Mouse (Mus musculus) urinary bladder, postnatal 14 days (tissue): ENCODE measurements at regions not wholly inside any gene's neighbourhood (a gene's known extent, or its start where the extent isn't known, plus 50 kb on each side); places are given as distances from the start of the nearest gene placed in this dataset.

Source experiments
- DNase-seq: peaks from one replicate; pipeline ENCODE4 v3.0.0; 2021; ENCODE audit warnings: low spot score

DNA sequence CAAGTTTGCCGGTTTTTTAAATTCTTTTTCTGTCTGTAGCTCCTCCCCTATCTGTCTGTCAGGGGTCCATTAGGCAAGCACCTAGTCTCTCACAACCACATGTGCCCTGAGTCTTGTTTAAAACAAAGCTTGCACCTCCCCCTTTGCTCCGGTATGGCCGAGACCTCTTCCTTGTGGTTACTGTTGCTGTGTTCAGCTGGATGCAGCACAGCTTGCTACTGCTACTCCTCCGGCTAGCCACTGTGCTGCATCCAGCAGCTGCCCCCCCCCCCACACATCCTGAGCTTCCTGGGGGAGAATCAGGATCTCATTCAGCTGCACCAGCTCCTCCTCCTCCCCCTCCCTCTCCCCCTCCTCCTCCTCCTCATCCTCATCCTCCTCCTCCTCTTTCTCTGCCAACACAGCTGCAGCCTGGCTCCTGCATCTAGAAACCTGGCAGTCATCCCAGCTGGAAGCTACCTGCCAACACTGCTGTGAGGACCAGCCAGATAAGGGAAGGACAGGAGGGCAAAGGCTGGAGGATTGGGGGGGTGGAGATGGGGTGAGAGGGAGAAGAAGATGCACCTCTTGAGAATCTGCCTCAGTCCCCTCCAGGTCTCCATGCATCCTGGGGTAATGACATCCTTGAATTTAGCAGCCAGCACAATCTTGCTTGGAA, 114.8 kb upstream of the Tmem260 start:
- peak; percentile 16 for DNase-seq

DNA sequence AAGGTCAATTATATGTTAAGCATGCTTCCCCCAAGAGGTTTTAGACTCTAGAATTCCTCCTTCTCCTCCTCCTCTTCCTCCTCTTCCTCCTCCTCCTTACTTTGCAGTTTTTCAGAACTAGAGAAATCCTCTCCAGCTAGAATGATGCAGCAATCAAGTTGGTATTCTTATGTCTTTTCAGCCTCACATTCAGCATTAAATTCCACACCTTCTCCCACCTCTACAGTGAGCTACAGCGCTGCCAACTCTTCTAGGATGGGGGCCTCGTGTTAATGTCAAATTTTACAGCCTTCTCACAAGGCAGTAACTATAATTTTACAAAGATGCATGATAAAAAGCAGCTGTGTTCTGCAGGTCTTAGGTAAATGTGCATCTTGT, 114.3 kb upstream of the Tmem260 start:
- no peak for DNase-seq

DNA sequence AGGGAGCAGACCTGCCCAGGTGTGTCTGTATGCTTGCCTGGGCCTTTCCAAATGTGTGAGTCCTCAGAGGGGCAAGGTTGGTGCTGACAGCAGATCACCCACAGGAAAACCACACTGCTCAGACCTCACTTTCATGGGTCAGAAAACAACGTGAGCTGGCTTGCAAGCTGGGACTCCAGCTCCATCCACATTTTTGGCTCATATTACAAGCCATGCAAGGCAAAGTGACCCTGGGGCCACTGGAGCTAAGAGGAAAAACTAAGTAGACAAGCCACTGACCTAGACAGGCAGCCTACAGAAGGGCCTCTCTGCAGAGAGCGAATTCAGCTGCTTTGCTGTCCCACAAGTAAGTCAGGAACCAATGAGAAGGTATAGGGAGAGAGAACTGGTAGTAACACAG, 113.7 kb upstream of the Tmem260 start:
- no peak for DNase-seq

DNA sequence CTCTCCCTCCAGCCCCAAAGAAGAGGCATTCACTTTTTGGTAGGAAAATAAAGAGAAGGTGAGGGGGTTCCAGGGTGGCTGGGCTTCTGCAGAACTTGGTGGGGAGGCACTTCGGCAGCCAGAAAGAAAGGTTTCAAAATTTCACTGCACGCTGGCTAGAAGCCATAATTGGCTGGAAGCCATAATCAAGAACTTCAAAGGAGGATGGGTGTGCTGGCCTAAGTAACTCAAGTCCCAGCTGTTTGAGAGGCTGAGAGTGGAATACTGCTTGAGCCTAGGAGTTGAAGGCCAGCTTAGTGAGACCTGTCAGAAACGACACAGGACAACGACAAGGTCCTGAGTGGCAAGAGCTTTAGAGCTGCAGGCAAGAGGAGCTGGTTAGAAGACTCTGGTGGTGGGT, 113.3 kb upstream of the Tmem260 start:
- no peak for DNase-seq

DNA sequence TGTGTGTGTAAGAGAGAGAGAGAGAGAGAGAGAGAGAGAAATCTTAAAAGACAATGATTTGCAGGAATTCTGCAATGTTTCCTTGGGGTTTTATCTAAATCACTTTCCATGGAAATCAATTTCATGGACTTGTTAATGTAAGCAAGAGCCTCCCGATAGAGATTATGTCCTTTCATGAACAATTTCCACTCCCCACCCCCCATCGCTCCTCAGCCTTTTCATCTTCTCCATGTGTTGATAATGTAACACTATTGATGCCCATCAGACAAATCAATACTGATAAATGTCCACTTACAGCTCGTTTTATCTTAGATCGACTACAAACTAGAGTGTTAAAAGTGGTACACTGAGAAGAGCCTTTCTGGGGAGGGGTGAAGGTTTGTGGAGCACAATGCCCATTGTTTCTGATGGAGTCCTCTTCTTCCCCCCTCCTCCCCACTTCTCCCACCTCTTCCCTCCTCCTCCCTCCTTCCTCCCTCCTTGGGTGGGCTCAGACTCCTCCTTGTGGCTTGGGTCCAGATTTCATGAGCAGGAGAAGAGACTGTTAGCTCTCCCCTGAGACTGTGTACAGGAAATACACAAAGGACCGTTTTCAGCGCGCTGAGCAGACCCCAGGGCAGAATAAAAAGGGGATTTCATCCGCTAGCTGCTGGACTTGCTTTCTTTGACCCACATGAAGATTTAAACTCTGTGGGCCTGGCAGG, 111.7 kb upstream of the Tmem260 start:
- no peak for DNase-seq

DNA sequence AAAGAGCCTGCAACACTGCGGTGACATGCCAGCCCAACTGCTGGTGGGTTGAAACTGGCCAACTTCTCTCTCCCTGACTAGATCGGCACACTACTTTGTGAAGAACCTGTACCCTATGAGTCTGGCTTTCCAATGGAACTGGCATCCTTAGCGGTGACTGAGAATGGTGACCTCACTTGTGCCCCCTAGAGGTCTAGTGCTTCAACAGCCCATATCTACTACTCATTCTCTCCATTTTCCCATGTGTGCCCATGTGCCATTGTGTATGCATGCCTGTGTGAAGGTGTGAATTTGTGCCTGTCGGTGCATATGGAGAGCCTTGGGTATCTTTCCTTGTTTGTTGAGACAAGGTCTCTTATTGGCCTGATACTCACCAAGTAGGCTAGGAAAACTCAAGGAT, 106.5 kb upstream of the Tmem260 start:
- DNase-seq = no peak

DNA sequence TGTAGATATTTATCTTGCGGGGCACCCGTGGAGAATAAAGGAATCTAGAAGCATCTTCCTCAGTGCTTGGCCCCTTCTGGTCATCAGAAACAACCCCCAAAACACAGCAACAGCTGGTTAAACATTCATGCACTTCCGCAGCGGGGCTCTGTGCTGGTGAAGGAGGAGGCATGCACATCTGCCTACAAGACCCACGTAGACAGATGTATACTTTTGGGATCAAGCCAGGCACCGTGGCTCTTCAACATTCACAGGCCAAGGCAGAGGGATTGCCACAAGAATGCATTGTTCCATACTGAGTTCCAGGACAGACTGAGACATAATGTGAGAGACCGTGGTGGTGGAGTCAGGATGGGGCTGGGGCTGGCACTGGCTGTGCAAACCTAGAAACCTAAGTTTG, 103.0 kb upstream of the Tmem260 start:
- DNase-seq = no peak

DNA sequence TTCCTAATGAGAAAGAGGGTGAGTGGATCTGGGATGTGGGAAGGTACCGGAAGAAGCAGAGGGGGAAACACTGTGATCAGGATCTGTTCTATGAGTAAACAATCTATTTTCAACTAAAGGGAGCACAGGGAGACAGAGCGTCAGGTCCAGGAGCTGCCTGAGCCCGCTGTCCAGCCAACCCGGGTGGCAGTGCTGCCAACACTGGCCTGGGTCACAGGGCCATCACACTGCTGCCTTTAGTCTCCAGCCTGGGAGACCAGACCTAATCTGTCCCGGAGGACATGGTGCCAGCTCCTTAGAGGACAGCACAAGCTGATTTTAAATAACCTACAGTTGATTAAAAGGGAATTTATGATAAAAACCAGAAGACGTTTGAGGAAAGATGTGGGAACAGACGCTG, 100.0 kb upstream of the Tmem260 start:
- DNase-seq = no peak

DNA sequence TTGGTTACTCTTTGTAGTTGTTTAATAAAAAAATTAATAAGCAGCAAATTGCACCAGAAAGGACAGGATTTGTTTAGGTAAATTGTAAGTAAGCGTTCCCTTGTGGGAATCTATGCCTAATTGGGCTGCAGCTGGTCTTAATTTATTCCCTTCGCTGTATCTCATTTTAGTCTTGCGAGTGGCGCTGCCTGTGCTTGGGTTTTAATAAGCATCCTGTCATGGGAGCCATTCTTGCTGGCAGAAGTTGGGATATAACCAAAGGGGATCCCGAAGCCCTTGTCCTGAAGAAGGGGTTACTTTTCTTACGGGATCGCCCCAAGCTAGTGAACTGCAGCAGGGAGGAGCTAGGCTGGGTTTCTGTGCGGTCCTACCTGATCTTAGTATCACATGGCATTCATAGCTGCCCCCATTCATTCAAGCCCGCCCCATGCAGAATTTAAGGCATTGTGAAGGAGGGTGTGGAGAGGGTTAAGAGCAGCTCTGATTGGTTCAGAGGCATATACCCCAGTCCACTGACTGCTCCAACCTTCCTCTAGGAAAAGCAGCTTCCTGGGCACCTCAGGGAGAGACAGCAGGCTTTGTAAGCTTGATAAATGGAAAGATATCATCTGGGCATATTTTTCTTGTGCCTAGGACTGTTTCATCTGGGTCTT, 96.4 kb upstream of the Tmem260 start:
- DNase-seq = no peak

DNA sequence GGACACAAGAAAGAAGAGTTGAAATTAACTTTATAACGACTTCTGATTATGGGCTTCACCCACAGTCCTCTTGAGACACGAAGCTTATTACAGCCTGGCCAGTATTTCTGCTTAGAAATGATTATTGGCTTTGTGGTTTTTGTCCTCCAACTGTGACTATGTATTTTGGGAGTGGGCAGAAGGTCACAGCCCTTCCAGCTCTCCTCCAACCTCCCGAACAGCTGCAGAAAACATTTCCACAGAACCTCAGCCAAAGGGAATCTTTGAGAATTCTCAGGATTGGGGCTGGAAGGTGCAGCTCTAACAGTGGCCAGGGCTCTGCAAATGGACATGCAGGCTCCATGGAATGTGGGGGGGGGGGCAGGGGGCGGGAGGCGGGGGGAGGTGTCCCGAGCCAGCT, 94.3 kb upstream of the Tmem260 start:
- DNase-seq = no peak

DNA sequence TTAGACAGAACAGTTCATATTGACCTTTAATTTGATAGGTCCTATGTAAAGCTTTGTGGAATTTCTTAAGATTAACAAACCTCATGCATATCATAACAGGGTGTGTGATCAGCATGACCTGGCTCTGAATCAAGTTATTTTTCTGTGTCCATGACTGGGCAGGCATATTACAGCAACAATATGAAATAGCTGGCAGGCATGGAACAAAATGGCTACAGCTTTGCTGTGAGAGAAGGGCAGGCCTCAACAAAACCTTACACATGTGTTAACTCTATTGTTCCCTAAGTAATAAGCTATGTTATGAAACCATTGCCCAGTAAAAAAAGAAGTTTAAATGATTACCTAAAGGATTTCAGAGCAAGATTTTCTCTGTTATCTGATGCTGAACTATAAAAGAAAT, 93.1 kb upstream of the Tmem260 start:
- DNase-seq = no peak

DNA sequence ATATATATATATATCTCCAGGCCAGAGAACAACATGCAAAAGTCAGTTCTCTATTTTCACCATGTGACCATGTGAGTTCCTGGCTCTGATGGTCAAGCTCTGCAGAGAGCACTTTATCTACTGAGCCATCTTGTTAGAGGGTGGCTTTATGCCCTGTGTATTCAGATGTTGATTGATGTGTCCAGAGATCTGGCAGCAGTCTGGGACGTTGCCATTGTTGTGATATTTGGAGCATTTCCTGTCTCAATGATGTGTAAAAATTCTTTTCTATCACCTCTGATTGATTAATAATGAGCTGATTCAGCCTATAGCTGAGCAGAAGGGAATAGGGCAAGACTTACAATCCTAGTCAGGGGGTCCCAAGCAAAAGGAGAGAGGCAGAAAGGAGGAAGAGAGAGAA, 91.7 kb upstream of the Tmem260 start:
- DNase-seq = no peak

DNA sequence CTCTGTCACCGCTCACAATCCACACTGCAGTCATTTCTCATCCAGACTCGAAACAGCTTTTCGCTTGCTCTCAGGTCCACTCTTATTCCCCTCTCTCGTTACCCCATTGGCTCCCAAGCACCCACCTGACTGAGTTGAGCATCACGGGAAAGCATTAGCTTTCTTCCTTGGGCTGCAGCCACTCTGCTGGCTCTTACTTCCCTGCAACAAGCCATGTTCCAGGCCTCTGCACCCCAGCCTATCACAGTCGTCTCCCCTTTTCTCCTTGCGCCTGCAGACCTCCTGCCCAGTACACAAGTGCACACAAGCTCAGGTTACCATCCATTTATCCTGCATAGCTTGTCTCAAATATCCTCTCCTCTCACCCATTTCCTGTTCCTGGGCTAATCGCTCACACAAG, 88.5 kb upstream of the Tmem260 start:
- no peak for DNase-seq

DNA sequence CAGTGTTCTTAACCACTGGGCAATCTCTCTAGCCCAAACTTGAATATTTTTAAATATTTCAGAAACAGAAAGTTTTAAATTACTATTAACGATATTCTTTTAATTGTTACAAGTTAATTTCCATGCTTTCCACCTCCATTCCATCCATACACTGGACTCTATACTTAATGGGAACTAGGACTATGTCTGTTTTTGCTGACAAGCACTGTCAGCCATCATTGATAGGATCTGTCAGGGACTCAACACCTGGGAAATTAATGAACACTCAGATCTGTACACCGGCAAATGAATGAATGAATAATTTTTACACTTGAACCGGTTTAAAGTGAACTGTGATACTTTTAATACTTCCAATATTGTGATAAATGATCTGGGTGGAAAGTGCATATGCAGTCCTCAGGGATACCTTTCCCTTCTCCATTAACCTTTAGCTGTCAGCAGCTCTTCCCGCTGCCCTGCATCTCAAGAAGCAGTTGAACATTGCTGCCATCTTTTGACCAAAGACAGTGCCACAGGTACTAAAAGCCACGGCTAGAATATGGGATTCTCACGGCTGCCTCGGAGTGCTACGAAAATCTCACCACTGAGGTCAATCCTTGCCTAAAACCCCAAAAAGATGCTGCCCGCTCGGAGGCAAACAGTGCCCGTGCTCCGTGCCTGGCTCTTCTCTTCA, 87.3 kb upstream of the Tmem260 start:
- peak; percentile 8 for DNase-seq

DNA sequence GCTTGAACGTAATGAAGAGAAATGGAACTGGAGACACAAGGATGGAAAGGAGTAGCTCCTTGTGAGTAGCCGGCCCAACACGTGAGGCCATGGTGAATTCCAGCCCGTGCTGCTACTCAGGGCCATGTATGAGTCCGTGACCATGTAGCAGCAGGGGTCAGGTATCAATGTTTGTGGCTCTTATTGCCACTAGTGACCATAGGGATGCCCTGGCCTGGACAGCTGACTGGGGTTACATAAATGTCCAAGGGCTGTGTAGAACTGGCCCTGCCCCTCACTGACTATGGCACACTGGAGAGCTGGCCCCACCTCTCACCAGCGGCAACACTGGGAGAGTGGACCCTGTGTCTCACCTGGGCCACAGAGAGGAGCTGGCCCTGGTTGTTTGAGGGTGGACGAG, 84.1 kb upstream of the Tmem260 start:
- no peak for DNase-seq

DNA sequence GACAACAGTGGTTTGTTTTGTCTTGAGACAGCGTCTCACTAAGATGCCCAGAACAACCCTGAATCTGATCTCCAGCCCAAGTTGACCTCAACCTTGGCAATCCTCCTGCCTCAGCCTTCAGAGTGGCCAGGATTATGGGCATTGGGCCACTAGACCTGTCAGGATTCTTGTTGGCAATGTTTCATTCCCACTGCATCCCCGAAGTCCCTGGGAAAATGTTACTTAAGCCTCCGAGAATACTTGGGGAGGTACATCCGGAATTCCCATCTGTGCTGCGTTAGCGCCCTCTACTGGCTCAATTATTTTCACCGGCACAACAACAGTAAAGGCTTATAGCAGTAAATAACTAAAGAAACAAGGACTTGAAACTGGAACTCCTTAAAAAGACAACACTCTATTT, 78.9 kb upstream of the Tmem260 start:
- peak; percentile 78 for DNase-seq

DNA sequence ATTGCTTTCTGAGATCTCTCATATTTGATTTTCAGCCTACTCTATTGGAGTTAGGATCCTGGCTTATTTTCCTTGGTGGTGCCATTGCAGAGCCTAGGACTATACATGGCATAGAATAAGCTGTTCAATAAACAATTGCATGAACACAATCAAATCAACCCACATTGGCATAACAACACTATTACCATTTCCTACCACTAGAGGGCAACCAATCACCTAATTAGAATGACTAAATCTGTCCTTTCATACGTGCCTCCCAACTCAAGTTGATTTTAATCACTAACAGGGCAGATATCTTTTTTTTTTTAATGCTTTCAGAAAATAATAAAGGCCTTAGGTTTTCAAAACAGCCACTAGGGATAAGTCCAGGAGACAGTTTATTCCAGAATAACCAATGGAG, 75.6 kb upstream of the Tmem260 start:
- DNase-seq = no peak

DNA sequence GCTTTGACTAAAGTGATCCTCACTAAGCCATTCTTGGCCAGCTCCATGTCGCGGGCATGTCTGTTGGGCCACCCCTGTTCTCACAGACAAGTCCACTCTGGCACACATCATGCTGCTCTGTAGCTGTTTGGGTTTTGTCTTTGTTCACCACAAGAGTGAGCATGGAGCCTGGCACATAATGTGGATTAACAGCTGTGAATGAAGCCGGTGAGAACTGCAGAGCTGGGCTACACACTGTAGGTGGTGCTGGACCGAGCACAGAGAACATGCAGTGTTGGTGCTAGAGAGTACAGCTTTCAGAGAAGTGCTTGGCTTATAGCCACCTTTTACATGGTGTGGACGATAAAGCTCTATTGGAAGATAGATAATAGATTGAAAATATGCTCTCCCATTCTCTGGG, 74.2 kb upstream of the Tmem260 start:
- DNase-seq = no peak

DNA sequence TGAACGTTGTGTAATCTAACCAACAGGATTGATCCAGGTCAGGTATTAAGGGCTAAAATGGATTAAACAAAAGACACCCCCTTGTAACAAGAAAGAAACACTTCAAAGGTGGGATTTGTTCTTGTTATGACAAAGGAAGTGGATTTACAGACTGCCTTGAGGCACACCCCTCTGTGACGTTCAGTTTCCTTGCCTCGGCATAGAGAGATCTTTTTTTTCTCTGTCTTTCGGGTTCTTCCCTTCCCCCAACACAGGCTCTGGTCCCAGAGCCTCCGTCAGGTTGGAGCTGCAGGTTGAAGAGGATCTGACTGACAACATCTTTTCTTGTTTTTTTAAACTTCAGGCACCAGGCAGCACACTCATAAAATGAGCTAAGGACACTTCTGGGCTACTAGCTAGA, 69.8 kb upstream of the Tmem260 start:
- DNase-seq = no peak
